In the genomic region with DNA sequence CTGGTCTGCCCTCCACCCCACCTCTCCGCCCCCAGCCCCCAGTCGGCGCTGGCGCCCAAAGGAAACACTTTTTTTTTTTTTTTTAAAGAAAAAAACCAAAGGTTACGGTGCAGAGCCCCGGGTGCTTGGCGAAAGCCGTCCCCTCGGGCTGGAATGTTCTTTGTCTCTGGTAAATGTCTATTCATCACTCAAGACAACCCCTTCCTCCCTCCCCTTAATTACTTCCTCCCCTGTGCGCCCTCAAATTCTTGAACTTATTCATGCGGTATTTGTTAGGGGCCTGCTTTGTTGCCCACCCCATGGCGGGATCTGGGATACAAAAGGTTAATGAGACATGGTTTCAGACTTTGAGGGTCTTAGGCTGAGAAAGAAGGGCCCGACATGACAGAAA, we compare ENCODE assay signal across 8 mouse cellular contexts. TPM values are rescaled to one million over a fixed set of nuclear protein-coding genes. Genes with fewer than 3 reads are reported as not detected.
DNase-seq lines count a peak whose midpoint lies in the region; ATAC-seq and TF ChIP-seq lines count a peak whose summit lies in the region.

No protein-coding gene starts in this region.

- H3K4me1 ChIP-seq in cortical plate, adult 2 months (ENCODE audit: control insufficient read depth, insufficient read depth, low read length): peaks cover 1% of the 10 kb centered on the region
- H3K4me1 ChIP-seq in hindbrain, embryonic 13.5 days (replicated peaks): peaks cover 41% of the 10 kb centered on the region
- peaks cover 65% of the 10 kb centered on the region for H3K4me1 ChIP-seq in midbrain, embryonic 10.5 days

- no peak overlapping the region for H3K9ac ChIP-seq in hindbrain, embryonic 13.5 days

- H3K36me3 ChIP-seq in hindbrain, embryonic 13.5 days: peaks cover 4% of the 10 kb centered on the region; the same call in 1 of the 2 replicates
- peaks cover 49% of the 10 kb centered on the region for H3K36me3 ChIP-seq in midbrain, embryonic 10.5 days

- peaks cover 37% of the 10 kb centered on the region for H3K9me3 ChIP-seq in hindbrain, embryonic 13.5 days
- peaks cover 61% of the 10 kb centered on the region for H3K9me3 ChIP-seq in midbrain, embryonic 10.5 days (replicated peaks)

- no peaks in the 10 kb centered on the region for H3K27me3 ChIP-seq in hindbrain, embryonic 13.5 days
- H3K27me3 ChIP-seq in midbrain, embryonic 10.5 days (ENCODE audit: low read depth, poor library complexity, severe bottlenecking): no peaks in the 10 kb centered on the region

- TF ChIP-seq POLR2A in cortical plate, adult 2 months (IDR thresholded peaks at IDR 0.05; ENCODE audit: extremely low read depth, insufficient read depth, low read length): no peak

- WGBS in hindbrain, embryonic 13.5 days: 58% methylated on average over 13 of the region's 13 CpGs
- 42% methylated on average over 13 of the region's 13 CpGs for WGBS in midbrain, embryonic 10.5 days

- no peak for DNase-seq in gastrocnemius, adult 2 months
- no peak for DNase-seq in gastrocnemius, postnatal 14 days
- peak; percentile 62 for DNase-seq in midbrain, embryonic 10.5 days (ENCODE audit: low spot score)
- no peak for DNase-seq in right cerebral cortex, postnatal 25 days
- DNase-seq in ovary, postnatal 14 days (ENCODE audit: low spot score): no peak

- ATAC-seq in hindbrain, embryonic 13.5 days (ENCODE audit: low FRiP score): no peak
- ATAC-seq in frontal cortex, adult (ENCODE audit: low TSS enrichment): no peak

- H3K27ac ChIP-seq in gastrocnemius, adult 2 months: no peak overlapping the region
- H3K27ac ChIP-seq in cortical plate, adult 2 months (ENCODE audit: insufficient read depth, low read length): no peak overlapping the region
- peak overlapping the region; percentile 91 for H3K27ac ChIP-seq in hindbrain, embryonic 13.5 days
- peak overlapping the region; percentile 90 for H3K27ac ChIP-seq in midbrain, embryonic 10.5 days (replicated peaks)

- TF ChIP-seq CTCF in gastrocnemius, adult 2 months (IDR thresholded peaks at IDR 0.05): no peak
- TF ChIP-seq CTCF in cortical plate, adult 2 months (IDR thresholded peaks at IDR 0.05; ENCODE audit: extremely low read depth, insufficient read depth, low read length): no peak

- H3K4me2 ChIP-seq in hindbrain, embryonic 13.5 days: peak overlapping the region; percentile 58

- H3K4me3 ChIP-seq in gastrocnemius, adult 2 months: peak overlapping the region; percentile 78
- peak overlapping the region; percentile 61; the same call in 1 of the 2 replicates for H3K4me3 ChIP-seq in cortical plate, adult 2 months (ENCODE audit: insufficient read depth, low read length)
- 0 out of 2 replicates have a peak overlapping the region, but pooled peaks have one; percentile 61 for H3K4me3 ChIP-seq in hindbrain, embryonic 13.5 days
- H3K4me3 ChIP-seq in midbrain, embryonic 10.5 days: peak overlapping the region; percentile 70

- intact Hi-C loops in gastrocnemius, adult 2 months (cut with DNase I): loop anchor here (2.0 kb wide), 1 partner anchor 52 kb away; no protein-coding TSS in a partner anchor
- intact Hi-C loops in gastrocnemius, postnatal 14 days (cut with DNase I; ENCODE audit: low total_unique reads): no loop called here

RNA-seq across cellular contexts. Expression of a gene that starts 13.0 kb away (rescaled TPM):
- 1 to 10 TPM; 1.6 to 2.4 TPM for total RNA-seq in gastrocnemius, adult 2 months (2021)
- 100 to 1,000 TPM in 1 of 2 experiments, 10 to 100 TPM in 1; 64.5 to 101 TPM for total RNA-seq in gastrocnemius, postnatal 14 days (2021)
- polyA plus RNA-seq in cortical plate, adult 2 months (2012; rRNA removed): 41.8 and 47.8 TPM in 2 replicates
- polyA plus RNA-seq in hindbrain, embryonic 13.5 days (2015; fragmentation: Nextera tagmentation; extraction: Ambion mirVana): 367 and 379 TPM in 2 replicates
- polyA plus RNA-seq in midbrain, embryonic 10.5 days (2016; fragmentation: Nextera tagmentation; extraction: Ambion mirVana): 1,366 and 1,939 TPM in 2 replicates

RNA-seq across cellular contexts. Expression of a gene that starts 42.8 kb away (rescaled TPM):
- total RNA-seq in gastrocnemius, adult 2 months (2021): 1 to 10 TPM in 1 of 2 experiments, under 1 TPM in 1; 0.20 to 1.6 TPM
- total RNA-seq in gastrocnemius, postnatal 14 days (2021): 1 to 10 TPM; 1.3 to 2.1 TPM
- polyA plus RNA-seq in cortical plate, adult 2 months (2012; rRNA removed): 5.7 and 5.8 TPM in 2 replicates
- polyA plus RNA-seq in hindbrain, embryonic 13.5 days (2015; fragmentation: Nextera tagmentation; extraction: Ambion mirVana): 13.3 and 14.2 TPM in 2 replicates
- 19.8 and 24.0 TPM in 2 replicates for polyA plus RNA-seq in midbrain, embryonic 10.5 days (2016; fragmentation: Nextera tagmentation; extraction: Ambion mirVana)

Comparison
In these comparisons a context has a peak if more than half of its experiments do, and no peak if none do; other contexts are left out.
1. H3K27ac ChIP-seq: peak in hindbrain, embryonic 13.5 days (single experiment) and midbrain, embryonic 10.5 days (single experiment); none in gastrocnemius, adult 2 months (single experiment) and cortical plate, adult 2 months (single experiment).
2. Peak in every context shown above with its lines, with median percentiles within 50 percentile points of each other: H3K4me3 ChIP-seq.